Mouse (Mus musculus) left cerebral cortex, adult 8-10 months (tissue): Measurements from ENCODE around the gene Hist1h2be. TPM values are rescaled to one million over a fixed set of nuclear protein-coding genes. Genes with fewer than 3 reads are reported as not detected.
"Not testable (repeated sequence)": the region's sequence is repeated elsewhere in the genome, so short reads cannot be mapped to it uniquely, and the experiment has no call there.

Experiments used
- DNase-seq, 2 experiments: peaks; one replicate each; pipeline ENCODE4 v3.0.0; 2022; ENCODE audit warnings: low spot score in 2 of 2
- total RNA-seq, 4 experiments: library from RNA; stranded (reverse); gene quantifications; 2 replicates each; pipeline ENCODE4 v1.2.4; 2022

Gene Hist1h2be
- total RNA-seq, 4 experiments from 2014 or later, result 5.5 to 9.6 (median 7.2) TPM

- DNase-seq, result no peak
Observed at GRCm38 (mm10) chr13:23592614-23593013, 28.3 kb downstream of the Hist1h2be start.

GRCm38 (mm10) chr13:23591886-23592285 lies 29.0 kb downstream of the Hist1h2be start:
- not testable (repeated sequence) for DNase-seq

GRCm38 (mm10) chr13:23591206-23591605 lies 29.7 kb downstream of the Hist1h2be start:
- no peak for DNase-seq

DNA sequence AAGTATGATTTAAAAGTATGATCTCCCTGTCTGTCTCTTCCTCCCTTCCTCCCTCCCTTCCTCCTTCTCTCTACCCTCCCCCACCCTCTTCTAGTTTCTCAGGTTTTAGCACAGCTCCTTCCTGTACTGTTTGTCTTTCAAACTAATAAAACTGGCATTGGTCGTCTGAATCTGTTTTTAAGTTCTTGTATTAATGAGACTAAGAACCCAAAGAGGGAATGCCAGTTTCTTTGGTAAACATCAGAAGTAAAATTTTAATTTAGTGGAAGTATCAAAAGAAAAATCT lies 34.0 kb downstream of the Hist1h2be start:
- DNase-seq, result no peak

DNA sequence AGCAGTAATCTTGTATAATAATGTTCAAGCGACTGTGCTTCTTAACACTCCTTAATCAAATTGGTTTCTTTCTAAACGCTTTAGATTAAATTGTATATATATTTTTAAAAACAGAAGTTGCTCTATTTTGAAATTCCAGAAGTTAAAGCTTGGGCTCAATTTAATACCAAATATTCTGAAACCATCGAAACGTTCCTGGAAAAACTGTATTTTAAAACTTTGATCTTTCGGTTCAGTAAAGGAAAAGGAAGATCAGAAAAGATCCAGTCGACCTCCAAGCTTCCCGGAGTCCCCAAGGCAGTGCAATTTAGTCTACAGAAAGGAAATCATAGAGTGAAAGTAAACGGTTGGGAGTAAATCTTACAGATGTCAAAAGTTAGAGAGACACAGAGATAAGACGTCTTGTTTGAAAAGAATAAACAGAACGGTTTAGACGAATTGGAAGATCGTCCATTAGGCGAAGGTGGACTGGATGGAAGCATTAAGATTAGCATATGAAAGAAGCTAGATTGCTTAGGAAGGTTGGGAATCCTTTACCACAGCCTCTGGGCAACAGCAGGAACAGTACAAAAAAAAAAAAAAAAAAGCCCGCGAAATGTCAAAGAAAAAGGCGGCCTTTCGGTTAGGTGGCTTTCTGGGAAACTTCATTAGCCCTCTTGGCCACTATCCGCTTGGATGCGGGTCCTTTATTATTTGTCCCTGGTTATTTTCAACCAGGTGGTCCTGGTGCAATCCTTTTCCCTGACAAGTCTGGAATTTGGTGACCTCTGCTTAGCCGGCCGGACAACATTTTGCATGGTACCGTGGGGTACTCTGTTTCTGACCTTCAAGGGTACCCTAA lies 34.6 kb downstream of the Hist1h2be start:
- no peak for DNase-seq

DNA sequence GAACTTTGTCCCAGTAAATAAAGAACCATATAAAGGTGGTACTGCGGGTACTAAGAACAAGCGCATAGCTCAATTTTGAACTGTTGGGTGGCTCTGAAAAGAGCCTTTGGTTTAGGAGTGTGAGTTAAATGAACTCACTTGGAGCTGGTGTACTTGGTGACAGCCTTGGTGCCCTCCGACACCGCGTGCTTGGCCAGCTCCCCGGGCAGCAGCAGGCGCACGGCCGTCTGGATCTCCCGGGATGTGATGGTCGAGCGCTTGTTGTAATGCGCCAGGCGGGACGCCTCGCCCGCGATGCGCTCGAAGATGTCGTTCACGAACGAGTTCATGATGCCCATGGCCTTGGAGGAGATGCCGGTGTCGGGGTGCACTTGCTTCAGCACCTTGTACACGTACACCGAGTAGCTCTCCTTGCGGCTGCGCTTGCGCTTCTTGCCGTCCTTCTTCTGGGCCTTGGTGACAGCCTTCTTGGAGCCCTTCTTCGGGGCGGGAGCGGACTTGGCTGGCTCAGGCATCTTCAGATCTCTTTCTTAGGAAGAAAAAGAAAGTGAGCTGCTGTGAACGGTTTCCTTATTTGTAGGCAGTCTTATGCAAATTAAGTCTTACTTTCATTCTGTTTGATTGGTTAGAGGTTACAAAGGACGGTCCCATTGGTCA lies 35.4 kb downstream of the Hist1h2be start:
- peak; percentile 51 to 71 for DNase-seq

DNA sequence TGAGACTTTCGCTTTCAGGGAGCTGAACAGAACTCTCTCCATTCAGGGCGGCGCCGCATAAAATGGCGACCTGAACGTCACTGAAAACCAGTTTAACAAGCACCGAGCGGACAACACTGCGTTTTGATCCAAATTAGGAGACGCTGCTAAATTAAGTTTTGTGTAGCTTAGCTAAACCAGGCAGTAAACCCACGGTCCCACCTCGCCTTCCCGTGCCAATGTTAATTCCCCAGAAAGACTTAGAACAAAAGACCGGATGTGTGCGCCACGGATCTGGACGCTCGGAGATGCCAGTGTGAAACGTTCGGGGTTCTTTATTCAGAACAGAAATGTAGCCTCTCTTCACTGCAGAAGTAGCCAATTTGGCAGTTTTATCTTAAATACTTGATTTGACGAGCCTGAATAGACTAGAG lies 35.9 kb downstream of the Hist1h2be start:
- DNase-seq, result peak; percentile 51 to 66

- no peak for DNase-seq
Observed at GRCm38 (mm10) chr13:23584331-23584730, 36.6 kb downstream of the Hist1h2be start.

GRCm38 (mm10) chr13:23583387-23584068 lies 37.4 kb downstream of the Hist1h2be start:
- no peak for DNase-seq

GRCm38 (mm10) chr13:23582219-23583056 lies 38.5 kb downstream of the Hist1h2be start:
- DNase-seq, result no peak

DNA sequence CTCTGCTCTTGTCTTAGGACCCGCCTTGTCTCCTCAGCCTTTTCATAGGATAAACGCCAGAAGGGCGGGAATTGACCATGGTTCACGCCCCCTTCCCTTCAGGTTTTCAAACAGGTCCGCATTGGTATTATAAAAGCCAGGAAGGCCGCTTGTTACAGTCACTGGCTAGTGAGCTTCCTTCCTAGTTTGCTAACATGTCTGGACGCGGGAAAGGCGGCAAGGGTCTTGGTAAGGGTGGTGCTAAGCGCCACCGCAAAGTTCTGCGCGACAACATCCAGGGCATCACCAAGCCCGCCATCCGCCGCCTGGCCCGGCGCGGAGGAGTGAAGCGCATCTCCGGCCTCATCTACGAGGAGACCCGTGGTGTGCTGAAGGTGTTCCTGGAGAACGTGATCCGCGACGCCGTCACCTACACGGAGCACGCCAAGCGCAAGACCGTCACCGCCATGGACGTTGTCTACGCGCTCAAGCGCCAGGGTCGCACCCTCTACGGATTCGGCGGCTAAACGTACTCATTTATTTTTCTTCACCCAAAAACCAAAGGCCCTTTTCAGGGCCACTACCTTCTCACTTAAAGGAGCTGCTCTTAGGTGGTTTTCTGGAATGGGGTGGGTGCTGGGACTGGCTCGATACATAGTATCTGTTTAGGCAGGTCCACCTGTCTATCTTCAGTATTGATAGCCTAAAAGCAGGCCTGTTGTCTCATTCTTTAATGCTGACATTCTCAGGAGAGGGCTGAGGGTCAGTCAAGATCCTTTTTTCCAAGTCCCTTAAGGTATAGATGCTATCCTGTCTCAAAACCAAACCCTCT lies 39.3 kb downstream of the Hist1h2be start, which contains the start of gene Hist1h4d:
Gene Hist1h4d, plus strand, starts transcription at position 191 of the 811 bp plus-strand sequence.
- peak; percentile 96 to 99 for DNase-seq

- DNase-seq, result no peak
Observed at GRCm38 (mm10) chr13:23577835-23578234, 43.1 kb downstream of the Hist1h2be start.

- no peak for DNase-seq
Observed at GRCm38 (mm10) chr13:23576906-23577639, 43.9 kb downstream of the Hist1h2be start.

- DNase-seq, result no peak
Observed at GRCm38 (mm10) chr13:23576351-23576881, 44.5 kb downstream of the Hist1h2be start.

DNA sequence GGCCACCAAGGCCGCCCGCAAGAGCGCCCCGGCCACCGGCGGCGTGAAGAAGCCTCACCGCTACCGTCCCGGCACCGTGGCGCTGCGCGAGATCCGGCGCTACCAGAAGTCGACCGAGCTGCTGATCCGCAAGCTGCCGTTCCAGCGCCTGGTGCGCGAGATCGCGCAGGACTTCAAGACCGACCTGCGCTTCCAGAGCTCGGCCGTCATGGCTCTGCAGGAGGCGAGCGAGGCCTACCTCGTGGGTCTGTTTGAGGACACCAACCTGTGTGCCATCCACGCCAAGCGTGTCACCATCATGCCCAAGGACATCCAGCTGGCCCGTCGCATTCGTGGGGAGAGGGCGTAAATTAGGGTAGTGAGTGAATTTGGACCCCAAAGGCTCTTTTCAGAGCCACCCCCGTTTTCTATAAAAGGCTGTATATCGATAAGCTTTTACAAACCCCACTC lies 45.0 kb downstream of the Hist1h2be start:
- not testable (repeated sequence) for DNase-seq

GRCm38 (mm10) chr13:23575271-23575851 lies 45.6 kb downstream of the Hist1h2be start, which contains the start of gene Hist1h3d:
Hist1h3d (plus strand) TSS chr13:23575763.
- peak in 1 of 2 experiments; percentile 59 for DNase-seq

- not testable (repeated sequence) for DNase-seq
Observed at GRCm38 (mm10) chr13:23574546-23575170, 46.3 kb downstream of the Hist1h2be start.

GRCm38 (mm10) chr13:23573898-23574524 lies 46.9 kb downstream of the Hist1h2be start, which contains the start of the genes Hist1h2bf and Hist1h2ad:
Hist1h2bf (minus strand) TSS chr13:23574196.
Hist1h2ad (plus strand) TSS chr13:23574381.
- peak; percentile 74 to 96 for DNase-seq
